Mouse (Mus musculus) lung, postnatal 0 days (tissue): ENCODE measurements at regions not wholly inside any gene's neighbourhood (a gene's known extent, or its start where the extent isn't known, plus 50 kb on each side); places are given as distances from the start of the nearest gene placed in this dataset.

ENCODE experiments used
- ATAC-seq: fragments of 200-750 bp; cut with Nextera tagmentation; 2 replicates; pipeline ENCODE4 v1.8.0; 2017; ENCODE audit warnings: moderate library complexity
- DNase-seq: peaks from one replicate; pipeline ENCODE4 v3.0.0-alpha.2; 2016; ENCODE audit warnings: low spot score
- H3K27ac ChIP-seq: fragments of 300-500 bp; sonication (generic); 2 replicates; pipeline ENCODE4 v1.5.1; 2014; ENCODE audit warnings: antibody characterized with exemption, mild to moderate bottlenecking, low read length, mixed read lengths
- H3K27me3 ChIP-seq: fragments of 300-500 bp; sonication (generic); replicated peaks from 2 replicates; pipeline ENCODE4 v1.6.1; 2014; ENCODE audit warnings: low read length, mixed read lengths; ENCODE audit not compliant: insufficient read depth
- H3K36me3 ChIP-seq: fragments of 300-500 bp; sonication (generic); 2 replicates; pipeline ENCODE4 v1.6.1; 2014; ENCODE audit warnings: low read length, mixed read lengths; ENCODE audit not compliant: insufficient read depth
- H3K4me1 ChIP-seq: fragments of 300-500 bp; sonication (generic); 2 replicates; pipeline ENCODE4 v1.6.1; 2014; ENCODE audit warnings: antibody characterized with exemption, low read depth, low read length, mixed read lengths; ENCODE audit not compliant: insufficient read depth
- H3K4me2 ChIP-seq: fragments of 300-500 bp; sonication (generic); replicated peaks from 2 replicates; pipeline ENCODE4 v1.6.1; 2014; ENCODE audit warnings: low read depth, mild to moderate bottlenecking, low read length, moderate library complexity, mixed read lengths
- H3K4me3 ChIP-seq: fragments of 300-500 bp; sonication (generic); 2 replicates; pipeline ENCODE4 v1.5.1; 2014; ENCODE audit warnings: low read depth, low read length
- H3K9ac ChIP-seq: fragments of 300-500 bp; sonication (generic); replicated peaks from 2 replicates; pipeline ENCODE4 v1.6.1; 2014; ENCODE audit warnings: low read depth, mild to moderate bottlenecking
- H3K9me3 ChIP-seq: fragments of 300-500 bp; sonication (generic); 2 replicates; pipeline ENCODE4 v1.6.1; 2016; ENCODE audit warnings: low read length, mixed read lengths
- CTCF ChIP-seq: IDR thresholded peaks from 2 replicates; pipeline ENCODE4 v1.5.1; 2016; ENCODE audit warnings: antibody characterized with exemption, mild to moderate bottlenecking
- EP300 ChIP-seq: IDR thresholded peaks from 2 replicates; pipeline ENCODE4 v1.6.1; 2016; ENCODE audit warnings: antibody characterized with exemption, mild to moderate bottlenecking, control low read depth
- WGBS: fragments of 180-500 bp; shearing (Covaris S2); extraction: QIAGEN DNeasy Blood & Tissue Kit; methylation state at CpG from one replicate; pipeline ENCODE4 v1.1.7; 2014; 5-methylcytosine and 5-hydroxymethylcytosine counted together

GRCm38 (mm10) chr8:126538136-126538535, 55.6 kb downstream of the Irf2bp2 start:
- peaks cover 18% of the 10 kb centered on the region; the same call in 1 of the 2 replicates for H3K4me1 ChIP-seq
- H3K27me3 ChIP-seq = no peaks in the 10 kb centered on the region
- no peak overlapping the region for H3K27ac ChIP-seq
- ATAC-seq = no peak
- H3K36me3 ChIP-seq = no peaks in the 10 kb centered on the region
- H3K9me3 ChIP-seq = no peaks in the 10 kb centered on the region
- H3K4me3 ChIP-seq = no peak overlapping the region
- DNase-seq = no peak
- TF ChIP-seq CTCF (no peak), EP300 (no peak)
- H3K4me2 ChIP-seq = no peak overlapping the region
- H3K9ac ChIP-seq = no peak overlapping the region
- WGBS = 64% methylated on average over 3 of the region's 3 CpGs

DNA sequence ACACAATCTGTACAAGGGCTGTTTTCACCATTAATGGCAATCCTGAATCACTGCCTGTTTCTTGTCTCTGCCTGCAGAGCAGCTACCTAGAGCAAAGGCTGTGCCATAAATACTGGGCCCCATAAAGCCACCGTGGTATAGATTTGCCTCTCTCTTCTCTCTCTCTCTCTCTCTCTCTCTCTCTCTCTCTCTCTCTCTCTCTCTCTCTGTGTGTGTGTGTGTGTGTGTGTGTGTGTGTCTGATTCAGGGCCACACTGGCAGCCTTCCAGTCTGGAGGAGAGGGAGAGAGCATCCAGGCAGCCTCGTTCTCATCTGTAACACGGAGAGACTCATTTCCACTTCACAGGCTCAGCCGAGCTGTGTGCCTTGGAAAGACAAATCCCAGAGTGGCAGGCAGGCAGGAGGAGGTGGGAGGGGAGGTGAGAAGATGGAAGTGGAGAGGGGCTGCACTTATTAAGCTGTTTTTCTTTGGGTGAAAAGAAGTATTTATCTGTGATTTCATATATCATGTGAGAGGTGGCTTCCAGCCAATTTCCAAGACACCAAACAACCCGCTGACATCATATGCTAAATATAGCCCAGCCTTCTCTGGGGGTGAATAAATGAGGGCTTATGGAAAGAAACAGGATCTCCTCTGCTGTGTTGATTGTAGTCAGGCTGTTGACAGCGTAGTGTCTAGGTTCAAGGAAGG, 56.7 kb downstream of the Irf2bp2 start:
- no peak for TF ChIP-seq CTCF
- no peak; the same call in none of the 2 replicates for TF ChIP-seq EP300
- Histone ChIP-seq H3K9me3 (no peaks in the 10 kb centered on the region), H3K27me3 (no peaks in the 10 kb centered on the region), H3K9ac (no peak overlapping the region), H3K4me3 (no peak overlapping the region), H3K4me1 (peaks cover 18% of the 10 kb centered on the region; the same call in 1 of the 2 replicates), H3K27ac (peak overlapping the region; percentile 11; the same call in 1 of the 2 replicates), H3K4me2 (no peak overlapping the region), H3K36me3 (no peaks in the 10 kb centered on the region)
- ATAC-seq (peak; percentile 42), DNase-seq (peak; percentile 87)
- 11% methylated on average over 6 of the region's 6 CpGs for WGBS

GRCm38 (mm10) chr8:126536132-126536927, 57.5 kb downstream of the Irf2bp2 start:
- H3K4me1 ChIP-seq = peaks cover 18% of the 10 kb centered on the region; the same call in 1 of the 2 replicates
- no peaks in the 10 kb centered on the region for H3K9me3 ChIP-seq
- H3K9ac ChIP-seq = no peak overlapping the region
- ATAC-seq (peak; percentile 31), DNase-seq (peak; percentile 62)
- WGBS = 45% methylated on average over 11 of the region's 11 CpGs
- H3K27me3 ChIP-seq = no peaks in the 10 kb centered on the region
- no peak overlapping the region for H3K4me3 ChIP-seq
- no peaks in the 10 kb centered on the region for H3K36me3 ChIP-seq
- H3K27ac ChIP-seq = peak overlapping the region; percentile 11; the same call in 1 of the 2 replicates
- no peak overlapping the region for H3K4me2 ChIP-seq
- TF ChIP-seq CTCF (no peak), EP300 (no peak)

GRCm38 (mm10) chr8:126532284-126532974, 57.6 kb upstream of the Tarbp1 start:
- WGBS = 29% methylated on average over 7 of the region's 7 CpGs
- Histone ChIP-seq H3K4me2 (no peak overlapping the region), H3K9me3 (no peaks in the 10 kb centered on the region), H3K36me3 (no peaks in the 10 kb centered on the region), H3K27ac (no peak overlapping the region), H3K27me3 (no peaks in the 10 kb centered on the region), H3K4me3 (no peak overlapping the region), H3K4me1 (peaks cover 5% of the 10 kb centered on the region; the same call in 1 of the 2 replicates), H3K9ac (no peak overlapping the region)
- no peak for DNase-seq
- no peak for TF ChIP-seq CTCF
- TF ChIP-seq EP300 = no peak
- ATAC-seq = no peak

GRCm38 (mm10) chr8:126531459-126531858, 56.6 kb upstream of the Tarbp1 start:
- no peak for TF ChIP-seq CTCF
- no peak for TF ChIP-seq EP300
- no peaks in the 10 kb centered on the region for H3K36me3 ChIP-seq
- no peaks in the 10 kb centered on the region for H3K9me3 ChIP-seq
- H3K4me1 ChIP-seq = peaks cover 5% of the 10 kb centered on the region
- H3K27me3 ChIP-seq = no peaks in the 10 kb centered on the region
- ATAC-seq (no peak), DNase-seq (no peak)
- H3K4me3 ChIP-seq = no peak overlapping the region
- H3K4me2 ChIP-seq = no peak overlapping the region
- 71% methylated on average over 7 of the region's 7 CpGs for WGBS
- H3K27ac ChIP-seq = no peak overlapping the region
- H3K9ac ChIP-seq = no peak overlapping the region

- H3K36me3 ChIP-seq = no peaks in the 10 kb centered on the region
- DNase-seq (no peak), ATAC-seq (no peak)
- 67% methylated on average over 3 of the region's 3 CpGs for WGBS
- H3K27me3 ChIP-seq = no peaks in the 10 kb centered on the region
- no peak overlapping the region for H3K9ac ChIP-seq
- no peak overlapping the region for H3K27ac ChIP-seq
- TF ChIP-seq EP300 = no peak
- TF ChIP-seq CTCF = no peak
- no peak overlapping the region for H3K4me3 ChIP-seq
- H3K9me3 ChIP-seq = no peaks in the 10 kb centered on the region
- peaks cover 12% of the 10 kb centered on the region for H3K4me1 ChIP-seq
- no peak overlapping the region for H3K4me2 ChIP-seq
These were observed 54.5 kb upstream of the Tarbp1 start for GRCm38 (mm10) chr8:126529409-126529808.
